Mouse (Mus musculus) myocyte (in vitro differentiated cells): ENCODE measurements around the gene Jmjd4. TPM values are rescaled to one million over a fixed set of nuclear protein-coding genes. Genes with fewer than 3 reads are reported as not detected.

Source experiments
- H3K27me3 ChIP-seq: one replicate; pipeline ENCODE4 v1.6.1; 2011; ENCODE audit not compliant: control insufficient read depth, insufficient read depth, insufficient read length
- H3K36me3 ChIP-seq: one replicate; pipeline ENCODE4 v1.6.1; 2011; ENCODE audit not compliant: control insufficient read depth, insufficient read depth
- H3K4me2 ChIP-seq: one replicate; pipeline ENCODE4 v1.6.1; 2011; ENCODE audit warnings: low read depth, control low read depth
- H3K4me3 ChIP-seq: one replicate; pipeline ENCODE4 v1.5.1; 2011; ENCODE audit warnings: mild to moderate bottlenecking, control low read depth, moderate library complexity
- H3K79me2 ChIP-seq: one replicate; pipeline ENCODE4 v1.6.1; 2011; ENCODE audit not compliant: control insufficient read depth, insufficient read depth
- H3ac ChIP-seq: one replicate; pipeline ENCODE4 v1.6.1; 2011; ENCODE audit not compliant: control insufficient read depth, insufficient read length
- CEBPB ChIP-seq: IDR thresholded peaks from 2 replicates; pipeline ENCODE4 v1.6.1; 2011; ENCODE audit warnings: mild to moderate bottlenecking, moderate library complexity; ENCODE audit not compliant: poor library complexity, insufficient read depth, severe bottlenecking
- E2F4 ChIP-seq: IDR thresholded peaks from one replicate; pipeline ENCODE4 v1.6.1; 2011; ENCODE audit warnings: mild to moderate bottlenecking, control low read depth, moderate library complexity; ENCODE audit not compliant: insufficient read depth
- MAX ChIP-seq: IDR thresholded peaks from one replicate; pipeline ENCODE4 v1.6.1; 2011; ENCODE audit warnings: low read depth, mild to moderate bottlenecking, control low read depth
- MYOD1 ChIP-seq, 3 experiments: IDR thresholded peaks; one replicate each; pipeline ENCODE4 v1.6.1; 2011; ENCODE audit warnings: control low read depth in 2 of 3, low read depth in 2 of 3, mild to moderate bottlenecking in 2 of 3, moderate library complexity in 1 of 3; ENCODE audit not compliant: insufficient read length in 2 of 3, control insufficient read depth in 1 of 3
- MYOG ChIP-seq, 3 experiments: IDR thresholded peaks; one replicate each; pipeline ENCODE4 v1.6.1; 2011; ENCODE audit warnings: control low read depth in 2 of 3, low read depth in 2 of 3, mild to moderate bottlenecking in 2 of 3; ENCODE audit not compliant: insufficient read length in 2 of 3, control insufficient read depth in 1 of 3, insufficient read depth in 1 of 3
- POLR2A ChIP-seq: IDR thresholded peaks from one replicate; pipeline ENCODE4 v1.6.1; 2011; ENCODE audit warnings: low read depth, mild to moderate bottlenecking, control low read depth, moderate library complexity; ENCODE audit not compliant: insufficient read length
- POLR2AphosphoS2 ChIP-seq: IDR thresholded peaks from one replicate; pipeline ENCODE4 v1.6.1; 2011; ENCODE audit warnings: low read depth, control low read depth; ENCODE audit not compliant: insufficient read length
- REST ChIP-seq: IDR thresholded peaks from one replicate; pipeline ENCODE4 v1.6.1; 2011; ENCODE audit warnings: mild to moderate bottlenecking, control low read depth, moderate library complexity; ENCODE audit not compliant: insufficient read depth, insufficient read length
- SRF ChIP-seq: IDR thresholded peaks from one replicate; pipeline ENCODE4 v1.6.1; 2011; ENCODE audit warnings: low read depth; ENCODE audit not compliant: control insufficient read depth, insufficient read length
- TCF12 ChIP-seq: IDR thresholded peaks from one replicate; pipeline ENCODE4 v1.6.1; 2011; ENCODE audit warnings: mild to moderate bottlenecking, control low read depth; ENCODE audit not compliant: poor library complexity, insufficient read depth, severe bottlenecking
- TCF3 ChIP-seq: IDR thresholded peaks from one replicate; pipeline ENCODE4 v1.6.1; 2011; ENCODE audit warnings: low read depth, control low read depth; ENCODE audit not compliant: insufficient read length
- USF1 ChIP-seq: IDR thresholded peaks from one replicate; pipeline ENCODE4 v1.6.1; 2011; ENCODE audit warnings: low read depth, mild to moderate bottlenecking, control low read depth, moderate library complexity
- polyA plus RNA-seq: library from polyadenylated mRNA; unstranded; fragments of >200 nt; fragmentation: generic; extraction: Trizol; gene quantifications from one replicate; pipeline ENCODE4 v1.2.1, GENCODE M21; 2012; ENCODE audit warnings: missing spikeins

Gene Jmjd4
- polyA plus RNA-seq, 1 experiment: 4.5 TPM

- peak overlapping the region; percentile 48 for H3ac ChIP-seq
- H3K79me2 ChIP-seq: peaks cover 21% of the 10 kb centered on the region
- H3K36me3 ChIP-seq: peaks cover 5% of the 10 kb centered on the region
- H3K4me2 ChIP-seq: peak overlapping the region; percentile 91
- peak overlapping the region; percentile 92 for H3K4me3 ChIP-seq
- TF ChIP-seq CEBPB: no peak
- no peak for TF ChIP-seq TCF12
- TF ChIP-seq E2F4: no peak
- TF ChIP-seq USF1: no peak
- no peak for TF ChIP-seq POLR2AphosphoS2
- TF ChIP-seq MAX: no peak
- no peak for TF ChIP-seq SRF
- TF ChIP-seq TCF3: no peak
- TF ChIP-seq MYOD1 (IDR thresholded peaks at IDR 0.05; ENCODE audit: control insufficient read depth in 1 of 3, insufficient read length in 2 of 3, low read depth in 2 of 3): no peak
- TF ChIP-seq MYOG (IDR thresholded peaks at IDR 0.05; ENCODE audit: control insufficient read depth in 1 of 3, insufficient read depth in 1 of 3, insufficient read length in 2 of 3, low read depth in 2 of 3): no peak
- no peak for TF ChIP-seq POLR2A
- no peak for TF ChIP-seq REST
- H3K27me3 ChIP-seq: no peaks in the 10 kb centered on the region
Measured at GRCm38 (mm10) chr11:59506713-59507074, 56.8 kb downstream of the Jmjd4 start.

Other genes starting within 250 kb of the Jmjd4 start
- gene Mrpl55, start 247.6 kb upstream of the Jmjd4 start, polyA plus RNA-seq: 36.0 TPM
- gene 2310033P09Rik, start 241.7 kb upstream of the Jmjd4 start, polyA plus RNA-seq: 13.3 TPM
- 500 TPM for gene Arf1, start 221.8 kb upstream of the Jmjd4 start, polyA plus RNA-seq
- not detected for gene Wnt3a, start 159.3 kb upstream of the Jmjd4 start, polyA plus RNA-seq
- 11.6 TPM for gene Wnt9a, start 143.1 kb upstream of the Jmjd4 start, polyA plus RNA-seq
- gene Prss38, start 74.4 kb upstream of the Jmjd4 start, polyA plus RNA-seq: not detected
- gene Snap47, start 1.1 kb downstream of the Jmjd4 start, polyA plus RNA-seq: 67.2 TPM
- gene Zfp867, start 22.4 kb downstream of the Jmjd4 start, polyA plus RNA-seq: 1.3 TPM
- 26.4 TPM for gene Zkscan17, start 76.7 kb downstream of the Jmjd4 start, polyA plus RNA-seq
- gene Nlrp3, start 91.5 kb downstream of the Jmjd4 start, polyA plus RNA-seq: 0.02 TPM
- gene Olfr222, start 126.2 kb downstream of the Jmjd4 start, polyA plus RNA-seq: not detected
- not detected for gene Olfr223, start 143.2 kb downstream of the Jmjd4 start, polyA plus RNA-seq
- gene Mprip, start 211.3 kb downstream of the Jmjd4 start, polyA plus RNA-seq: 191 TPM